Mouse (Mus musculus): ENCODE data around the gene Spred1.

The Spred1 gene

DNA sequence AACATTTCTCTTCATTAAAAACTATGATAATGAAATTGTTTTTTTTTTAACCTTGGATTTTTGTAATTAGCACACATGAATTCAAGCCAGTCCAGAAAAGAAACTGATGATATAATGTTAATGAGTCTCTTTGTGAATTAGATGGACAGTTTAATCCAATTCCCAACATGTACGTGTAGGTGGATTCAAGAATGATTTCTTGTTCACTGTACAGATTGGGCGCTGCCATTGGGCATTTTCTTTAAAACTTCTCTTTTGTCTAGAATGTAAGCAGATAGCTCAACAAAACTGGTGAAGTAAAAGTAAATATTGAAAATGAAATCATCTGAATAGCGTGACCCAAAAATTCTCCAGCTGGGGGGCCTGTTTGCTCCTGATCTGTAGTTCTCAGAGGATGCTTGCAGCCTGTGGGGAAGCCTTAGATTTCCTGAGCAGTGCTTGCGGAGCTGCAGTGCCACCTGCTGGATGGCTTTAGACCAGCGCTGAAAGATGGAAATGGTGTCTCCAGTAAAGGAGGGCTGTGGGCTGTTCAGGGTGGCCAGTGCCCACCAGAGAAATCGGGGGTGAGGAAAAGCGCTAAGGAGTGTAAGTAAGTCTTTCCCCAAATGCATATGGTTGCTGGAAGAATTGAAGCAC lies 59.2 kb downstream of the Spred1 start:
- DNase-seq (ENCODE audit: low read depth, low spot score), result peak; percentile 68

- DNase-seq (ENCODE audit: low read depth, low spot score), result no peak
These were observed 64.4 kb downstream of the Spred1 start for GRCm38 (mm10) chr2:117185587-117185986.

DNA sequence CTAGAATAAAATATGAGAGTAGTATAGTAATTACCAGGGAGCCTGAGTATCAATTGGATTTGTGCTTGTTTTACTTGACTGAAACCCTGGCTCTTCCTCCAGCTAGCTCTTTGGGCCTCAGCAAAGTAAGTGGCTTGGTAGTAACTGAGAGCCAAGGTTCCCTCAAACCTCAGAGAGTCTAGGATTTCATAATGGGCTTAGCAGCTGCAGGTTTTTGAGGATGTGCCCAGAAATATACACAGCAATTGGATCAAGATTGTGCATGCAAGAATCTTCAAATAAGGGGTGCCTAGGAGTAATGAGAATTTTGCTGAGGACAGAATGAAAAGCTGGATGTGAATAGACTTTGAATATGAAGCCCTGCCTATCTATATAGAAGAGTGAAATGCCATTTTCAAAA lies 69.7 kb downstream of the Spred1 start:
- no peak for DNase-seq (ENCODE audit: low read depth, low spot score)

DNA sequence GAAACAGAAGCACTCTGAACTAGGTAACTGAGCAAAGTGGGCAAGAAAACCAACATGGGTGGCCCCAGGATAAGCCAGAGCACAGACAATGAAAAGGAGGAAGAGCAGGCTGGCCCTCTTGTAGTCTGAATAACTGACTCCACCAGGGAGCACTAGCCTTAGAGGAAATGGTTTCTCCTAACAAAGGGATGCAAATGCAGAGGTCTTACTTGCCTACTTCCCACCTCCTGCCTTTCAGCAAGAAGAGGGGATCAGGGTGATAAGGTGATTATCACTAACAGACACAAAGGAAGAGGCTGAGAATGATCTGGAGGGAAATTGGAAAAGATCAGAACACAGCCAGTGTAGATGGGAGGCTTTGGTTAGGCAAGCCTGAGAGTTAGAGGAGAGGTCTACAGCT lies 73.1 kb downstream of the Spred1 start:
- peak; percentile 80 for DNase-seq (ENCODE audit: low read depth, low spot score)

DNA sequence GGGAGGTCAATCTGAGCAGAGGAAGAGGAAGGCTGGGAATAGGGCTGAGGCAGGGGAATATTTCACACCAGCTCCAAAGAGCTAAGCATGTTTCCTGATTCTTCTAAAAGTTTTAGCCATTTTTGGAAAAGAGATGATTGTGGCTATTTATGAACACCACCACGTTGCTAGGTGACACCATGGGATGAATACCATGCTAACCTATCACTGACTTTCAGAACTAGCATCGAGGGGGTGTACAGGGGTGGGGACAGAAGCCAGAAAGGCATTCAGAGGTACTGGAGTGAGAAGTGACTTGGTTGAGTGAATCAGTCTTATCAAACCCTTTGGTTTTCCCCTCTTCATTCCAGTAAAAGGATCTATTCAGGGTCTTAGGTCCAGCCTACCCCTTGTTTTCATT lies 74.0 kb downstream of the Spred1 start:
- DNase-seq (ENCODE audit: low read depth, low spot score), result no peak

- no peak for DNase-seq (ENCODE audit: low read depth, low spot score)
These were observed 74.4 kb downstream of the Spred1 start for GRCm38 (mm10) chr2:117195578-117195977.

GRCm38 (mm10) chr2:117200869-117201338 lies 79.7 kb downstream of the Spred1 start:
- no peak for DNase-seq (ENCODE audit: low read depth, low spot score)

- no peak for DNase-seq (ENCODE audit: low read depth, low spot score)
These were observed 82.2 kb downstream of the Spred1 start for GRCm38 (mm10) chr2:117203350-117203749.

GRCm38 (mm10) chr2:117204534-117204933 lies 83.4 kb downstream of the Spred1 start:
- no peak for DNase-seq (ENCODE audit: low read depth, low spot score)

GRCm38 (mm10) chr2:117205066-117205465 lies 83.9 kb downstream of the Spred1 start:
- DNase-seq (ENCODE audit: low read depth, low spot score), result no peak

DNA sequence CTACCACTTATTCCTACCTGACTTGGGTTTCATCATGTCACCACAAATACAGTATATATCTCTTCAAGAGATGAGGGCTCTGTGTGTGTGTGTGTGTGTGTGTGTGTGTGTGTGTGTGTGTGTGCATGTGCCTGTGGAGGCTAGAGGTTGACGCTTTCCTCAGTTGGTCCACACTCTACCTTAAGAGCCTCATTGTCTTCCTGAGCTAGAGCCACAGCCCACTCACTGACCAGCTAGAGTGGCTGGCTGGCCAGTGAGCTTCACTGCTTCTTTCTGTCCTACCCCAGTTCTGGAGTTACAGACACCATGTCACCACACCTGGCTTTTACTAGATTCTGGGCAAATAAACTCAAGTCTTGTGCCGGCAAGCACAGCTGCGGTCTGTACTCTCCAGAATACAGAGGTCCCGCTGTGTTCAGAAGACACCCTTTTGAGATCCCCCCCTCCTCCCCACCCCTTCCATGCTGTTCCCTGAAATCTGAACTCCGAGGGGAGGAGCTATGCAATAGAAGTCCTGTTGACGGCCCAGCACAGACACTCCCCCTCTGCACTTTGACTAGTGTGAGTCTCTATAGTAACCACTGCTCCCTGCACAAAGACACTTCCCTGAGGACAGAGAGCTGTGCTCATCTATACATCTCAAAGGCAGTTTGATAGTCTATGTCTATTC lies 89.4 kb downstream of the Spred1 start:
- peak; percentile 71 for DNase-seq (ENCODE audit: low read depth, low spot score)

GRCm38 (mm10) chr2:117216152-117216551 lies 95.0 kb downstream of the Spred1 start:
- peak; percentile 61 for DNase-seq (ENCODE audit: low read depth, low spot score)

DNA sequence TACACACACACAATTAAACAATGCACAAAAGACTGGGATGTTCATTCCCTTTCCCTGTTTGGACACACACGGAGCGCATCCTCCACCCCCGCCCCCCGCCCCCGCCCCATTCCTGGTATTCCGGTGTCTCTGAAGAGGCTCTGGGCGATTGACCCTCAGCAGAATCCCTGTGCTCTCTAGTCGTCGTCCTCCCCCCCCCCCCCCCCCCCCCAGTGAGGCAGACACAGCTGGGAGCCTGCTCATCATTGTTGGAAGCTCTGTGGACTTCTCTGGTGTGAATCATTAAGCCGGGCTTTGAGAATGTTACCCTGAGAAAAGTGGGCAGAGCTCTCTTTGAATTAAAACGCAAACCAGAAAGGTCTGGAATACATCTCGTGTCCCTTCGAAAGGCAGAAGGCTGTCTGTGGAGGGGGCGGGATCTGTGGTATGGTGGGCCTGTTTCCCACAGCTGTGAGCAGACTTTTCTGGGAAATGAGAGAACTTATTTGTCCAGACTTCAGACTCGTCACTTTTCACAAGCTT lies 96.6 kb downstream of the Spred1 start:
- peak; percentile 27 for DNase-seq (ENCODE audit: low read depth, low spot score)

DNA sequence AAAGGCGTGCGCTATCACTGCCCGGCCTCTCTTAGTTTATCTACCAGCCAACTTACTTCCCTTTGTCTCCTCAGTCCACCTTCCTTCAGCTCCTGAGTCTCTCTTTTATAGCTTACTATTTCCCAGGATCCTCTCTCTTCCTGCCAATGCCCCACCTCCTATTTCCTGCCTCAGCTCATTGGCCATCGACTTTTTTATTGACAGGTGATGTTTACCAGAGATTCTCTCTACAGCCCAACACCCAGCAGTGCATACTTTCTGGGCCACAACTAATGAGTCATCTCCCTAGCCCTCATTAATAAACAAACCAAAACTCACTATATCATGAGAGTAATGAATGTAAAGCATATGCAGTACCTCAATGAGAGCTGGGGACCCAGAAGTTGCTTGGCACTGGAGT lies 98.4 kb downstream of the Spred1 start:
- no peak for DNase-seq (ENCODE audit: low read depth, low spot score)

GRCm38 (mm10) chr2:117222651-117223050 lies 101.5 kb downstream of the Spred1 start:
- no peak for DNase-seq (ENCODE audit: low read depth, low spot score)

DNA sequence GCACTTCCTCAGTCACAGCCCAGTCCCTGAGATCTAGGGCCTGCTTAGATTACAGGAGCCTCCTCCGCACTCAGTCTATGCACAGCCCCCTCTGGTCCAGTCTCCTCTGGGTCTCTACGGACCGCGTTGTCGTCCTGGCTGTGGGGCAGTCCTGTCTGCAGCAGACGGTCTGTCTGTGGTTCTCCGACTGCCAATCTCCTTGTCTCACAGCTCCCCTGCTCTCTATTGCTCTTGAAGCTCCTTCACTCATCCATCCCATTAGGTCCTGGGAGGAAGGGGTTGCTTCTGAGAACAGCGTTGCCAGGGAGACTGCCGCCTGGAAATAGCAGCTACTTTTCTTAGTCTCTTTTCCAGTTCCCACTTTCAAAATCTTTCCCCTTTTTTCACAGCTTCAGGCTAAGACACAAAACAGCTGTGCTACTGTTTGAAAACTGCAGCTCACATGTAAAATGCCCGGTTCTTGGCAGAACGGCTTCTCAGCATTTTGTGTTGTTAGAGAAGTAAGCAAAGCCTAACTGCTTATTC lies 107.5 kb downstream of the Spred1 start:
- DNase-seq (ENCODE audit: low read depth, low spot score), result no peak

GRCm38 (mm10) chr2:117230261-117230660 lies 109.1 kb downstream of the Spred1 start:
- DNase-seq (ENCODE audit: low read depth, low spot score), result no peak

DNA sequence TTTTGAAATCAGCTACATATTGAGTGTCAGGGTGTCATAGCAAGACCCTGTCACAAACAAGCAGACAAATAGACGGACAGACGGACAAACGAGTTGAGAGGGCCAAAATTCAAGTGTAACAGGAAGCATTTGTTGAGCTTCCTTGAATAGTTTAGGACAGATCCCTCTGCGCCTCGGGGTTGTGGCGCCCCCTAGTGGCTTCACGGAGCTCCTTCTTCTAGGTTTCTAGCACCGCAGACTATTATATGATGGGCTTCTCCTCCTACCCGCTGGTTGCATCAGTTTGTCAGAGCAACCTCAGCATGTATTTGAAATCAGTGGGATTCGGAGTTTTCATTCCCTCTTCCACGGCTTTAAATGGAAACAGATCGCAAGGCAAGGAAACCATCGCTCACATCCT lies 110.1 kb downstream of the Spred1 start:
- peak; percentile 85 for DNase-seq (ENCODE audit: low read depth, low spot score)

Measured in ES-CJ7 (cell line).